Mouse (Mus musculus): ENCODE data around the gene Fam241a.
A peak's percentile ranks its signal among the peaks of the same experiment; 100 is the strongest.

Gene Fam241a

DNA sequence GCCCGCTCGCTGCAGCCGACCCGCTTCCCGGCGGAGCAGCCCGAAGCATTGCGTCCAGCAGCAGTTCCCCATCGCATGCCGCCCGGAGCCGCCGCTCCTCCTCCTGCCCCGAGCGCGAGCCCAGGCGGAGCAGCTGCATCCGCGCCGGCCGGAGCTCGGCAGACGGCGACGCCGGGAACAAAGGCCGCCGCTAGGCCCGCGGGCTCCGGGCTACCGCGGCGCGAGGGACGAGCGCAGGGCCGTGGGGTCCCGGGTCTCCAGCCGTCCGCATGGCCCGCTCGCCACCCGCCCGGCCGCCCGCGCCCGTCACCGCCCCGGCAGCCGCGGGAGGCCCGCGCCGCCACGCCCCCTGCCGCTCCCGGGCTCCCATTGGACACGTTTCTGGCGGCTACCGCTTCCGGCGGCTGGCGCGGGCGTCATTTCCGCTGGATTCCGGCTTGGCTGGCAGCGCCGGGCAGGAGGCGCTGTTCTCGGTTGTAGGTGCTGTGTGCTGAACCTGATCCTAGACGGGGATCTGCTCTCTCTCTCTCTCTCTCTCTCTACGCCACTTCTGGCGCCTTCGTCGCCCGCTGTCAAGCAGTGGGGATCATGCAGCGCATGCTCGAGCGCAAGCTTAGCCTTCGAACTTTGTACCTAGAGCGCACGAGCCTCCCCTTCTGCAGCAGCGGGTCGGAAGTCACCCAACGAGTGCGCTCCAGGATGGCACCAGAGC is 58.8 kb downstream of the Fam241a start, which contains the start of gene Ap1ar:
Gene Ap1ar, minus strand, starts transcription at position 370 of the 712 bp plus-strand sequence.
- DNase-seq (ENCODE audit: low spot score in 2 of 2), result peak; percentile 89 to 96

DNA sequence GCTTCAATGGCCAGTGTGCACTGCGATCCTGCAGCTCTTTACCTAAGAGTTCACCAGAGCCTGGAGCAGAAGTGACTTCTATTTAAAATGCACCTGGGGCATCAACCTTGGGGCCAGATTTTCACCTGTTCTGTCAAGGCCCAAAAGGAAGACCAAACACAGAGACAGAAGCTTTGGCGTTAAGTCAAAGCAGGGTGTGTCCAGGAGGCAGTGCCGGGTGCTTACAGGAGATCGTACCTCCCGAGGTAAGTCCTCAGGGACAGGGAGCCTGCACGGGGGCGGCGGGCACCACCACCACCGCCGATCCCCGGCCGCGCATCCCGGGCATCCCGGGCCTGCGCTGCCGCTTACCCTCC is 59.3 kb downstream of the Fam241a start:
- no peak for DNase-seq (ENCODE audit: low spot score in 2 of 2)

DNA sequence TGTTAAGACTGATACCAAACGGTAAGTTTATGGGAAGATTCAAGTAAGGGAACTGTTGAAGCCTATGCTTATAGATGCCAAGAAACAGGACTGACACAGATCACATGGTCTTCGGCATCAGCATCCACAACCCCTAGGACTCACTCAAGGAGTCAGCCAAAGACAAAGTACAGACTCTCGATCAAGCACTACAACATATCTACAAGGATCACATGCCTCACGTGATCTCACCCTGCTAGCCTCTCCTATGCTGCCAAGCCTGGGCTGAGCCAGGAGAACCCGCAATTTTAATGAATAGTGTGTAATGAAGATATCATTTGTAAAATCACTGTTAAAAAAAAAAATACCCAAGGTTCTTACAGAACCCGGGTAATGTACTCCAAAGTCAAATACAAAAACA is 60.5 kb downstream of the Fam241a start:
- no peak for DNase-seq (ENCODE audit: low spot score in 2 of 2)

DNA sequence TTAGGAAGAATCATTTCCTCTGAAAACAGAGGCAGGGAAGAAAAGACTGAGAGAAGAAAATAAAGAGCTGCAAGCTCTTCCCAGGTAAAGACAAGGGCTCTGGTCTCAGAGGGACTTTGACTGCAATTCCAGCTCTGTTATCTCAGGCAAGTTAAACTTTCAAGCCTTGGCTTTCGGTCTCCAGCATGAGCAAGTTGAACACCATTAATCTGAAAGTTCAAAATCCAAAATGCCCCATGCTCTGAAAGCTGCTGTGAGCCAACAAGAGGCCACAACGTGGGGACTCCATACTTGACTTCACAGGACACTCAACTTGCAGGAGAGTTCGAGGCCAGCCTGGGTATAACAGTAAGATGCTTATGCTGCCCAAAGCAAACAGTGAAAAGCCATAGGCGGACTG is 62.1 kb downstream of the Fam241a start:
- DNase-seq (ENCODE audit: low spot score in 2 of 2), result no peak

DNA sequence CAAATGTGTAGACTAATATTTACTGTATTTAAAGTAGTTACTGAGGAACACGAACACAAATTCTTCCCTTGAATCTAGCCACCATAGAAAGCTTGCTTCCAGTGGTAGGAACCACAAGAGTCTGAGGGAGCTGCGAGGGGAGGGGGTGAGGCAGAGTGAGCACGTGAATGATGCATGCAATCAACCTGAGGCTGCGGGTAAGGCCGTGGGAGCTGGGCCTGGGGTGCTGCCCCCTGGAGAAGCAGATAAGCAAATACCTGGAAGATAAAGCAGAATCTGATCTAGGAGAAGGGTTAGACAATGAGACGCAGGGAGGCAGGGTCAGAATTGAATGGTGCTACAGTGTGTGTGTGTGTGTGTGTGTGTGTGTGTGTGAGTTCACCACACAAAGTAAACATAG is 65.0 kb downstream of the Fam241a start:
- no peak for DNase-seq (ENCODE audit: low spot score in 2 of 2)

DNA sequence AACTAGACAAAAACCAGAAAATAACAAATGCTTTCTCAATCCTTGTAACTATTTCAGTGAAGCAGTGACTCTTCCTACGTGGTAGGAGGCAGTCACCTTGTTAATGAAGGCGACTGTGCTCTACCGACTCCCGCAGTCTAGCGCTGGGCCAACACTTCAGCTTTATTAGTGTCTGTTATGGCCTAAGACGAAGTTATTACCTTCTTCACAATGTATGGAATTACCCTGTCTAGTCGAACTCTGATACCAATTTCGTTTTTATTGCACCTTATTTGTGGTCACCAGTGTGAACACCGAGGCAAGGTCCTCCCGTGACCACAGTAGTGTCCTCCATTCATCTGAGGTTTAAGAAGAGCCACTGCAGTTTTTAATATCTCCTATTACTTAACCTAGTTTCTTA is 65.9 kb downstream of the Fam241a start:
- no peak for DNase-seq (ENCODE audit: low spot score in 2 of 2)

- no peak for DNase-seq (ENCODE audit: low spot score in 2 of 2)
Measured at GRCm38 (mm10) chr3:127827123-127827522, 69.0 kb downstream of the Fam241a start.

GRCm38 (mm10) chr3:127826503-127826902 is 69.6 kb downstream of the Fam241a start:
- no peak for DNase-seq (ENCODE audit: low spot score in 2 of 2)

DNA sequence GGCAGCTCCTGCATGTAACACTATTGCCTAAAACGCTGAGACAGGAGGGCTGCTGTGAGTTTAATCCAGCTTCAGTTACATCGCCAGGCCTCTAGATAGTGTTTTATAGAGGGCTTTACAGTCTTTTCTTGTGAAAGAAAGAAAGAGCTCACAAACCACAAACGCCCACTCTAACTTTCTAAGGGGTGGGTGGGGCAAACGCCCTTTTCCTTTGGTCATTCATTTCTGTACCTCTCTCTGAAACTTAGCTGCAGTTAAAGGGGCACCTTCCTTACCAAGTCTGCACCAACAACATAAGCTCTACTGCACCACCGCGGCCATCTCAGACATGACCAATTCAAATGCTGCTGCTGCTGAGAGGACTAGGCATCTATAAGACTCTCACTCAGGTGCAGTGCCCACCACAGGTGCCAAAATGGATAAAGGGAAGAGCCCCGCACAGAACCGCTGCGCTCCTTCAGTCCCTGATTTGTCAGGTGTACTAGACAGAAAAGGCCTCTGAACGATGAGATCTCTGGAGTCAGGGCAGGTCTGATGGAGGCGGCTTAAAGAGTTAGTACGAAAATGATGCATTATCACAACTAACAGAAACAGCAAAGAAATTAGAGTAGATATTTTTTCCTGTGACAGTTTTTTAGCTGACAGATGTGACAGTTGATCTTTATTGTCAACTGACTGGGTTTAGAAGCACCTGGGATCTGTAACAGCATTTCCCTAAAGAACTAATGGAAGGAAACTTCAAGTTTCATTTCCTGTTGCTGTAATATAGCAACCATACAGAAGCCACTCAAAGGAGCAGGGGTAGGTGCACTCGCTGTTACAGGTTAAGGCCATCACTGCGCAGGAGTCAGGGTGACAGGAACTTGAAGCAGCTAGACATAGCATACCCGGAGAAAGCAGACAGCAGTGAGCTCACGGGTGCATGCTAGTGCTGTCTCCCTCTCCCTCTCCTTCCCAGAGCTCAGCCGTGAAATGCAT is 71.9 kb downstream of the Fam241a start:
- DNase-seq (ENCODE audit: low spot score in 2 of 2), result no peak

GRCm38 (mm10) chr3:127821209-127821608 is 74.9 kb downstream of the Fam241a start:
- DNase-seq (ENCODE audit: low spot score in 2 of 2), result no peak

DNA sequence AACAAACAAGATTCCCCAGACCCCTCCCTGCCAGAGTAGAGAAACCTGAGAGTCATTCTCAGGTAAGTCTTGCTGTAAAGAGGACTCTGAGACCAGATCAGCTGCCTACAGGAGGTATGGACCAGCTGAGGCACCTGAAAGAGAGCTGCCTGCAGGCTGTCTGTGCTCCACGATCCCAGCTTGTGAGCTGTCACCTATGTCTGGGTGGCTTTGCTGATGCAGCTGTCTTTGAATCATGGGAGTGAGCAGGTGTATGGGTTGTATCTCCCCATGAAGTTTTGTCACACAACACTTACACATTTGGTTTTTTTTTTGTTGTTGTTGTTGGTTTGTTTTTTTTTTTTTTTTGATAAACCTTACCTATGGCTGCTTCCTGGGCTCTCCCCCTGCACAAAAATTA is 75.7 kb downstream of the Fam241a start:
- DNase-seq (ENCODE audit: low spot score in 2 of 2), result no peak

All from left cerebral cortex, adult 9 months (tissue).